Mouse (Mus musculus) heart, embryonic 11.5 days (tissue): ENCODE measurements around the gene Bclaf1. TPM values are rescaled to one million over a fixed set of nuclear protein-coding genes. Genes with fewer than 3 reads are reported as not detected.

Experiments used
- ATAC-seq: fragments of 200-750 bp; cut with Nextera tagmentation; replicated peaks from 2 replicates; pipeline ENCODE4 v1.8.0; 2017; ENCODE audit warnings: moderate library complexity; ENCODE audit not compliant: insufficient number of reproducible peaks, low FRiP score, low TSS enrichment
- H3K27ac ChIP-seq: fragments of 300-500 bp; sonication (generic); 2 replicates; pipeline ENCODE4 v1.5.1; 2014; ENCODE audit warnings: mild to moderate bottlenecking, low read depth, low read length
- H3K27me3 ChIP-seq: fragments of 300-500 bp; sonication (generic); 2 replicates; pipeline ENCODE4 v1.6.1; 2014; ENCODE audit warnings: mild to moderate bottlenecking, low read length, mixed read lengths; ENCODE audit not compliant: control insufficient read depth, insufficient read depth
- H3K36me3 ChIP-seq: fragments of 300-500 bp; sonication (generic); 2 replicates; pipeline ENCODE4 v1.6.1; 2014; ENCODE audit warnings: mild to moderate bottlenecking, low read length, moderate library complexity, mixed read lengths; ENCODE audit not compliant: control insufficient read depth, insufficient read depth
- H3K4me1 ChIP-seq: fragments of 300-500 bp; sonication (generic); 2 replicates; pipeline ENCODE4 v1.6.1; 2014; ENCODE audit warnings: low read length; ENCODE audit not compliant: control insufficient read depth, insufficient read depth
- H3K4me2 ChIP-seq: fragments of 300-500 bp; sonication (generic); 2 replicates; pipeline ENCODE4 v1.6.1; 2014; ENCODE audit warnings: mild to moderate bottlenecking, moderate library complexity
- H3K4me3 ChIP-seq: fragments of 300-500 bp; sonication (generic); 2 replicates; pipeline ENCODE4 v1.5.1; 2014; ENCODE audit warnings: low read depth, low read length
- H3K9ac ChIP-seq: fragments of 300-500 bp; sonication (generic); 2 replicates; pipeline ENCODE4 v1.6.1; 2014; ENCODE audit warnings: mild to moderate bottlenecking, low read depth, low read length, moderate library complexity
- H3K9me3 ChIP-seq: fragments of 300-500 bp; sonication (generic); replicated peaks from 2 replicates; pipeline ENCODE4 v1.6.1; 2016; ENCODE audit warnings: low read length; ENCODE audit not compliant: control insufficient read depth
- WGBS: fragments of 180-500 bp; shearing (Covaris S2); extraction: QIAGEN DNeasy Blood & Tissue Kit; methylation state at CpG from one replicate; pipeline ENCODE4 v1.1.7; 2014; ENCODE audit not compliant: insufficient replicate concordance; 5-methylcytosine and 5-hydroxymethylcytosine counted together
- polyA plus RNA-seq: library from polyadenylated mRNA; unstranded; fragments of >200 nt; fragmentation: Nextera tagmentation; extraction: Ambion mirVana; gene quantifications from 2 replicates; pipeline ENCODE4 v1.2.1, GENCODE M21; 2014

The Bclaf1 gene
- polyA plus RNA-seq, 1 experiment from 2014 or later: 94.9 TPM

DNA sequence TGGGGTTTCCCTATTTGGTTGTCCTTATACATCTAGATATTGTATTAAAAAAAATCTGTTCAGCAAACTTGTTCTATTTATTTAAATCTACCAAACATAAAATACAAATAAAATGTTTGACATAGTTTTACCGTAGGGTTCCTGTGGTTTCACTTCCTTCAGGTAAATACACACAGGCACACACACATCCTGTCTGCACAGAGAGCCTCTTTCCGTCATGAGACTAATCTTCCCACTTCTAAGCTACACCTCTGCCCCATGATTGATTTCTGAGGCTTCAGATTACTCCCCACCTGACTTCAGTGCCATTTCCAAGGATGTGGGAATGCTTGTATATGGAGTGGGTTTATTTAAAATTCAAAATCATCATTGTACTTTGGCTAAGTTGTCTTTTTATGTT, 30.8 kb upstream of the Bclaf1 start:
- H3K4me2 ChIP-seq: no peak overlapping the region
- 47% methylated on average over 2 of the region's 2 CpGs for WGBS
- ATAC-seq: no peak

DNA sequence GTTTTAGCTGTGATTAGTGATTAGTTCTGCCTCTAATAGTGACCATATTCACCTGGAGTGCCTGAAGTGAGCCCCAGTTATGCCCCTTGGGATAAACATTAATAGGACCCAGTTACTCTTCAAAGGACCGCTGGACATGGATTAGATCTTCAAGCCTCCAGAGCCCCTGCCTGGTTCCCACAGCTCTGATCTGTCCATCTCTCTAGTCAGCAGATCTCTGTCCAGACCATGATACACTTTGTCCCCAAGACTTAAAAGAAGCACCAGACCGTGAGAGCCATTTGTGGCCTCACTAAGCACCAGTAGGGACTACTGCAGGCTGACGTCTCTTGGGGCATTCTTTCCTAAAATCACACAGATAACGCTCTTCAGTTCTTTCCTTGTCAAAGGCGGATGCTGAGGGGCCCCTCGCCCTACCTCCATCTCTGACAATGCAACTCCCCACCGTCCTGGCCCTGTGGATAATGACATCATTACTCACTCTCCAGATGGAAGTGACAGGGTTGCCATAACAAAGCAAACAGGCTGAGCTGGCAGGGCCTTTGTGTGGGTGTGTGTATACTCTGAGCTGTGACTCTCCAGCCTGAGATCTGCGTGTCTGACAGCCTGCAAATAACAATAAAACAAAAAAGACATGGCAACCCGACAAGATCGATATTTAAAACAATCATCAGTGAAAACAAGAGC, 26.8 kb upstream of the Bclaf1 start:
- no peaks in the 10 kb centered on the region for H3K36me3 ChIP-seq
- H3K9me3 ChIP-seq: no peaks in the 10 kb centered on the region
- H3K4me2 ChIP-seq: peak overlapping the region; percentile 35
- H3K4me3 ChIP-seq: no peak overlapping the region
- H3K27ac ChIP-seq: peak overlapping the region; percentile 77
- ATAC-seq: peak; percentile 75
- H3K27me3 ChIP-seq: no peaks in the 10 kb centered on the region
- peak overlapping the region; percentile 56 for H3K9ac ChIP-seq
- H3K4me1 ChIP-seq: peaks cover 22% of the 10 kb centered on the region
- 17% methylated on average over 10 of the region's 10 CpGs for WGBS

More for the DNA sequence above, 30.8 kb upstream of the Bclaf1 start:
- no peaks in the 10 kb centered on the region for H3K36me3 ChIP-seq
- no peaks in the 10 kb centered on the region for H3K9me3 ChIP-seq
- peaks cover 17% of the 10 kb centered on the region for H3K4me1 ChIP-seq
- H3K9ac ChIP-seq: no peak overlapping the region
- H3K4me3 ChIP-seq: no peak overlapping the region
- H3K27ac ChIP-seq: no peak overlapping the region
- no peaks in the 10 kb centered on the region for H3K27me3 ChIP-seq

GRCm38 (mm10) chr10:20285994-20286836, 26.1 kb upstream of the Bclaf1 start:
- ATAC-seq: no peak
- peak overlapping the region; percentile 56 for H3K9ac ChIP-seq
- WGBS: 53% methylated on average over 15 of the region's 15 CpGs
- peak overlapping the region; percentile 35 for H3K4me2 ChIP-seq
- H3K4me1 ChIP-seq: peaks cover 22% of the 10 kb centered on the region
- no peaks in the 10 kb centered on the region for H3K9me3 ChIP-seq
- no peaks in the 10 kb centered on the region for H3K36me3 ChIP-seq
- H3K4me3 ChIP-seq: no peak overlapping the region
- peak overlapping the region; percentile 77 for H3K27ac ChIP-seq
- no peaks in the 10 kb centered on the region for H3K27me3 ChIP-seq

DNA sequence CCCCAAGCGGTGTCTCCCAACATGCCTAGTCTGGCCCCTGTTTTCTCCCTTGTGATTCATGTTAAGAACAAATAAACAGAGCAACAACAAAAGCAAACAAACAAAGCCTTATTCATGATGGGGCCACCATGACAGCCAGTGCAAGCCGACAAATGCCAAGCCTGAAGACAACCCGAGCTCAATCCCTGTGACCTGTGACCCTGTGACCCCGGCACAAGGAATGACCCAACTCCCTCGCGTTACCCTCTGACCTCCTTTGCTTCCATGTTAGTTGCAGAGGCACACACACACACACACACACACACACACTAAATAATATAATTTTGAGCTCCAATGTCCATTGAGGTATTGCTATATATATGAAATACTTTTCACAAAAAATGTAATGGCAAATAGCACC, 24.9 kb upstream of the Bclaf1 start:
- Histone ChIP-seq H3K9me3 (no peaks in the 10 kb centered on the region), H3K27me3 (no peaks in the 10 kb centered on the region), H3K4me2 (no peak overlapping the region), H3K36me3 (no peaks in the 10 kb centered on the region), H3K27ac (no peak overlapping the region), H3K9ac (no peak overlapping the region), H3K4me1 (peaks cover 18% of the 10 kb centered on the region), H3K4me3 (no peak overlapping the region)
- no peak for ATAC-seq
- 76% methylated on average over 6 of the region's 6 CpGs for WGBS

DNA sequence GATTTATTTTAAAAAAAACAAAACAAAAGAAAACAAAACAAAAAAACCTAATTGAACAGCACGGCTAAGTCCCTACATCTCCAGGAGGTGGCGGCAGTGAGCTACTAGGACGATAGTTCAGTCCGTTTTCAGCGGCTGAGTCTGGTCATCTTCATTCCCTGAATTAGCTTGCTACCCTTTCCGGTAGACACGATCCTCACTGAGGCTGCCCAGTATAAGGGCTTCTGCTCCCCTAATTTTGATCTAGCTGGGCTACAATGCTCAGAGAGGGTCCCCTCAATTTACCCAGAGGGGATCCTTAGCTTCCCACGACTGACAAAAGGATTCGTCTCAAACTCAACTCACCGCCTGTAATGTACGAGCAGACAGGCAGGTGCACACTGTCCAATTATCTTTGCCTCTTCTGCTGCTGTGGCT, 21.8 kb upstream of the Bclaf1 start:
- H3K27ac ChIP-seq: no peak overlapping the region
- H3K9ac ChIP-seq: no peak overlapping the region; the same call in 1 of the 2 replicates
- no peaks in the 10 kb centered on the region for H3K9me3 ChIP-seq
- H3K4me2 ChIP-seq: peak overlapping the region; percentile 54
- WGBS: 17% methylated on average over 11 of the region's 11 CpGs
- H3K27me3 ChIP-seq: no peaks in the 10 kb centered on the region
- H3K36me3 ChIP-seq: no peaks in the 10 kb centered on the region
- ATAC-seq: no peak
- H3K4me1 ChIP-seq: peaks cover 14% of the 10 kb centered on the region
- peak overlapping the region; percentile 16 for H3K4me3 ChIP-seq

- no peak overlapping the region for H3K27ac ChIP-seq
- H3K4me1 ChIP-seq: no peaks in the 10 kb centered on the region
- H3K9me3 ChIP-seq: no peaks in the 10 kb centered on the region
- ATAC-seq: no peak
- H3K27me3 ChIP-seq: no peaks in the 10 kb centered on the region
- H3K4me3 ChIP-seq: no peak overlapping the region
- no peak overlapping the region for H3K9ac ChIP-seq
- no peaks in the 10 kb centered on the region for H3K36me3 ChIP-seq
- H3K4me2 ChIP-seq: no peak overlapping the region
- WGBS: 66% methylated on average over 5 of the region's 5 CpGs
Measured at GRCm38 (mm10) chr10:20295961-20296360, 16.3 kb upstream of the Bclaf1 start.

GRCm38 (mm10) chr10:20298152-20298920, 13.9 kb upstream of the Bclaf1 start:
- Histone ChIP-seq H3K9me3 (no peaks in the 10 kb centered on the region), H3K4me3 (no peak overlapping the region), H3K27ac (peak overlapping the region; percentile 85), H3K27me3 (no peaks in the 10 kb centered on the region), H3K36me3 (no peaks in the 10 kb centered on the region), H3K4me1 (no peaks in the 10 kb centered on the region), H3K9ac (no peak overlapping the region), H3K4me2 (peak overlapping the region; percentile 9; the same call in 1 of the 2 replicates)
- ATAC-seq: no peak
- WGBS: 39% methylated on average over 3 of the region's 3 CpGs

DNA sequence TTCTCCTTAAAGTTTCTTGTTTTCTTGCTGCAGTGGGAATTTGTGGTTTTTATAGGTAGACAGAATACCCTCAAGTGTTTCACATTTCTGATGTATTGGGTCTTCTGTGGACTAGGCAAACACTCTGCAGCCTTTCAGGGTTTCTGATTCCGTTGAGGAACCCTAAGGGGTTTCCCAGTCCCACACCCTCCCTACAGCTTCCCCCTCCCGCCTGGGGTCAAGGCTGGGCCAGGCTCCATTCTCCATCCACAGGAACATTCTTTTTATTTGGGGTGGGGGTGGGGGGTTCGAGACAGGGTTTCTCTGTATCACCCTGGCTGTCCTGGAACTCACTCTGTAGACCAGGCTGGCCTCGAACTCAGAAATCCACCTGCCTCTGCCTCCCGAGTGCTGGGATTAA, 13.2 kb upstream of the Bclaf1 start:
- Histone ChIP-seq H3K4me2 (no peak overlapping the region), H3K9me3 (no peaks in the 10 kb centered on the region), H3K27ac (no peak overlapping the region), H3K36me3 (no peaks in the 10 kb centered on the region), H3K4me1 (no peaks in the 10 kb centered on the region), H3K9ac (no peak overlapping the region), H3K4me3 (no peak overlapping the region), H3K27me3 (no peaks in the 10 kb centered on the region)
- WGBS: 76% methylated on average over 5 of the region's 5 CpGs
- ATAC-seq: no peak
